Mouse (Mus musculus) lung, postnatal 10 days (tissue): Measurements from ENCODE around the gene Grm4.

Source experiments
- DNase-seq: peaks from one replicate; pipeline ENCODE4 v3.0.0; 2021

Gene Grm4

GRCm38 (mm10) chr17:27549234-27549633 lies 28.0 kb upstream of the Grm4 start:
- DNase-seq: no peak

GRCm38 (mm10) chr17:27547253-27547868 lies 26.2 kb upstream of the Grm4 start:
- DNase-seq: no peak

- no peak for DNase-seq
Measured at GRCm38 (mm10) chr17:27546574-27547085, 25.4 kb upstream of the Grm4 start.

- no peak for DNase-seq
Measured at GRCm38 (mm10) chr17:27545991-27546390, 24.8 kb upstream of the Grm4 start.

- no peak for DNase-seq
Measured at GRCm38 (mm10) chr17:27544551-27544950, 23.3 kb upstream of the Grm4 start.

GRCm38 (mm10) chr17:27541984-27542383 lies 20.8 kb upstream of the Grm4 start:
- no peak for DNase-seq

- no peak for DNase-seq
Measured at GRCm38 (mm10) chr17:27541261-27541660, 20.1 kb upstream of the Grm4 start.

GRCm38 (mm10) chr17:27534718-27535117 lies 13.5 kb upstream of the Grm4 start:
- peak; percentile 92 for DNase-seq

GRCm38 (mm10) chr17:27533354-27533753 lies 12.2 kb upstream of the Grm4 start:
- DNase-seq: no peak

- DNase-seq: no peak
Measured at GRCm38 (mm10) chr17:27532095-27532494, 10.9 kb upstream of the Grm4 start.

GRCm38 (mm10) chr17:27528767-27529166 lies 7.6 kb upstream of the Grm4 start:
- DNase-seq: no peak

GRCm38 (mm10) chr17:27528030-27528429 lies 6.8 kb upstream of the Grm4 start:
- no peak for DNase-seq

GRCm38 (mm10) chr17:27527188-27527587 lies 6.0 kb upstream of the Grm4 start:
- DNase-seq: no peak

- DNase-seq: no peak
Measured at GRCm38 (mm10) chr17:27523121-27523520, 1.9 kb upstream of the Grm4 start.

- DNase-seq: peak; percentile 47
Measured at GRCm38 (mm10) chr17:27520557-27520956, 646 bp downstream of the Grm4 start.

- no peak for DNase-seq
Measured at GRCm38 (mm10) chr17:27518700-27519595, 2.3 kb downstream of the Grm4 start.

- DNase-seq: peak; percentile 27
Measured at GRCm38 (mm10) chr17:27518296-27518695, 2.9 kb downstream of the Grm4 start.

GRCm38 (mm10) chr17:27513916-27514762 lies 7.1 kb downstream of the Grm4 start:
- DNase-seq: no peak

GRCm38 (mm10) chr17:27513279-27513915 lies 7.8 kb downstream of the Grm4 start:
- no peak for DNase-seq

GRCm38 (mm10) chr17:27512619-27513161 lies 8.5 kb downstream of the Grm4 start:
- no peak for DNase-seq

- no peak for DNase-seq
Measured at GRCm38 (mm10) chr17:27511865-27512618, 9.2 kb downstream of the Grm4 start.
